Mouse (Mus musculus): ENCODE results near the gene Srp72. TPM values are rescaled to one million over a fixed set of nuclear protein-coding genes. Genes with fewer than 3 reads are reported as not detected.
"Not testable (repeated sequence)": the region's sequence is repeated elsewhere in the genome, so short reads cannot be mapped to it uniquely, and the experiment has no call there.

The Srp72 gene
- polyA plus RNA-seq, 1 experiment: 24.4 TPM

DNA sequence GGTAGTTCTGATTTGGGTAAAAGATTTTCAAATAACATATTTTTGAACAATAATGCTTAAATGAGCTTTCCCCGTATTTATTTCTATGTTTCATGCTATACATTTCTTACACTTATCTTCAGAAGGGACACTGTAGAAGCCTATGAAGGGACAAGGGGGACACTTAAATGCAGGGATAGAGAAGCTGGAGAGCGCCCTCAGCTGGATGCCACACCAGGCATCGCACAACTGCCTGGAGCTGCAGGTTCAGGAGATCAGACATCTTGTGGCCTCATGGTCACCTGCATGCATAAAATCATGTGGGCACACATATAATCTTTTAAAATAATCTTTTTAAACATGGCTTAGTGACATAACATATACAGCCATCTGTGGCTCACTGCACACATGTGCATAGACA is 9.8 kb upstream of the Srp72 start:
- DNase-seq: no peak
- Histone ChIP-seq H3K36me3 (ENCODE audit: control insufficient read depth, insufficient read depth, low read length) (peaks cover 19% of the 10 kb centered on the region), H3K27ac (ENCODE audit: insufficient read depth, low read depth, low read length) (no peak overlapping the region), H3K4me1 (ENCODE audit: control insufficient read depth, insufficient read depth, low read length) (peaks cover 11% of the 10 kb centered on the region), H3K27me3 (replicated peaks; ENCODE audit: control insufficient read depth, insufficient read depth, low read length) (no peaks in the 10 kb centered on the region), H3K4me3 (ENCODE audit: insufficient read depth, low read depth, low read length) (no peak overlapping the region)
- no peak for TF ChIP-seq POLR2A (IDR thresholded peaks at IDR 0.05; ENCODE audit: low read depth, low read length)
- TF ChIP-seq CTCF (conservative IDR thresholded peaks at IDR 0.05; ENCODE audit: insufficient read depth, insufficient read length, low read depth, low read length): peak; percentile 48
- 87% methylated on average over 3 of the region's 3 CpGs for WGBS

DNA sequence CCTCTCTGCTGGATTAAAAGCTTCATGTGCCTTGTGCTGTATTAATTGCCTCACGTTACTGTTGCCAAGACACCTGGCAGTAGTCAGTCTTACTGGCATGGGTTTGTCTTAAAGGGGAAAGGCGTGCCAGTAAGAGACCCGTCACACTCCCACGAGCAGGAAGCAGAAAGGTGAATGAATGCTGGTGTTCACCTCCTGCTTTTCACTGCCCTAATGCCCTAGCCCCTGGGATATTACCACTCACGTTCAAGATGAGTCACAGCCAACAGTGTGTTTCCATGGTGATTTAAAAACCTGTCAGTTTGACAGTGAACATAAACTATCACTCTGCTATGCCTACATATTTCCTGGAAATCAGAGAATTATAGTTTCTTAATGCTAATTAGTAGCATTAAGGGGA is 5.2 kb upstream of the Srp72 start:
- TF ChIP-seq POLR2A (IDR thresholded peaks at IDR 0.05; ENCODE audit: low read depth, low read length) (no peak), CTCF (conservative IDR thresholded peaks at IDR 0.05; ENCODE audit: insufficient read depth, insufficient read length, low read depth, low read length) (no peak)
- H3K4me3 ChIP-seq (ENCODE audit: insufficient read depth, low read depth, low read length): no peak overlapping the region
- H3K27ac ChIP-seq (ENCODE audit: insufficient read depth, low read depth, low read length): no peak overlapping the region
- peaks cover 14% of the 10 kb centered on the region for H3K4me1 ChIP-seq (ENCODE audit: control insufficient read depth, insufficient read depth, low read length)
- peak; percentile 55 for DNase-seq
- H3K27me3 ChIP-seq (replicated peaks; ENCODE audit: control insufficient read depth, insufficient read depth, low read length): no peaks in the 10 kb centered on the region
- peaks cover 14% of the 10 kb centered on the region for H3K36me3 ChIP-seq (ENCODE audit: control insufficient read depth, insufficient read depth, low read length)
- WGBS: 31% methylated on average over 5 of the region's 5 CpGs

DNA sequence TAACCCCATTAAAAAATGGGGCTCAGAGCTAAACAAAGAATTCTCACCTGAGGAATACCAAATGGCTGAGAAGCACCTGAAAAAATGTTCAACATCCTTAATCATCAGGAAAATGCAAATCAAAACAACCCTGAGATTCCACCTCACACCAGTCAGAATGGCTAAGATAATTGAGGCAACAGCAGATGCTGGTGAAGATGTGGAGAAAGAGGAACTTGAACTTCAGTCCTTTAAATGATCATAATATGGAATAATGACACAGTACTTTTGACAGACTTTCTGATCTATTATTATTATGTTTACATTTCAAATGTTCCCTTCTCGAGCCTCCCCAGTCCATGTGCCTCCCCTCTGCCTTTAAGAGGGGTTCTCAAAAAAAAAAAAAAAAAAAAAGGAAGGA is 3.4 kb upstream of the Srp72 start:
- 77% methylated on average over 1 of the region's 1 CpGs for WGBS
- DNase-seq; H3K27me3 ChIP-seq (replicated peaks; ENCODE audit: control insufficient read depth, insufficient read depth, low read length); H3K27ac ChIP-seq (ENCODE audit: insufficient read depth, low read depth, low read length); H3K4me3 ChIP-seq (ENCODE audit: insufficient read depth, low read depth, low read length): not testable (repeated sequence)
- Histone ChIP-seq H3K36me3 (ENCODE audit: control insufficient read depth, insufficient read depth, low read length) (peaks cover 12% of the 10 kb centered on the region), H3K4me1 (ENCODE audit: control insufficient read depth, insufficient read depth, low read length) (peaks cover 18% of the 10 kb centered on the region)

DNA sequence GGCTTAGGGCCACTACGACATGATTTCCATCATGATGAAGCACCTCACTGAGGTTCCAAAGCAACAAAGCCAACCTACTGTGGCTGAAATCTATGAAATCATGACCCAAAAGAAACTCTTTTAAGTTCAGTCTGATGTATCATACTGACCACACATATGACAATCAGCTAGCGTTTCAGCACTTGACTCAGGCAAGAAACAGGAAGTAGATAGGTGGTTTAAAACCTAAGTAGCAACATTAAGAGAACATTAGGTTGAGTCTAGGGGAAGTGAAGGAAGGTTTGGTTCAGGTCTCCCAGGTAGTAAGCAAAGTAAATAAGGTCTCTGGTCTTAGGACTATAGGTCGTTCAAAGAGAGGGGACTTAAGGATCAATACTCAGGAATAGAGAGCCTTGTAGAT is 995 bp upstream of the Srp72 start:
- Histone ChIP-seq H3K4me1 (ENCODE audit: control insufficient read depth, insufficient read depth, low read length) (peaks cover 18% of the 10 kb centered on the region), H3K27ac (ENCODE audit: insufficient read depth, low read depth, low read length) (no peak overlapping the region), H3K27me3 (replicated peaks; ENCODE audit: control insufficient read depth, insufficient read depth, low read length) (no peaks in the 10 kb centered on the region), H3K36me3 (ENCODE audit: control insufficient read depth, insufficient read depth, low read length) (peaks cover 5% of the 10 kb centered on the region; the same call in 1 of the 2 replicates), H3K4me3 (ENCODE audit: insufficient read depth, low read depth, low read length) (peak overlapping the region; percentile 97)
- WGBS: 54% methylated on average over 3 of the region's 3 CpGs
- no peak for TF ChIP-seq CTCF (conservative IDR thresholded peaks at IDR 0.05; ENCODE audit: insufficient read depth, insufficient read length, low read depth, low read length)
- TF ChIP-seq POLR2A (IDR thresholded peaks at IDR 0.05; ENCODE audit: low read depth, low read length): no peak
- DNase-seq: no peak

DNA sequence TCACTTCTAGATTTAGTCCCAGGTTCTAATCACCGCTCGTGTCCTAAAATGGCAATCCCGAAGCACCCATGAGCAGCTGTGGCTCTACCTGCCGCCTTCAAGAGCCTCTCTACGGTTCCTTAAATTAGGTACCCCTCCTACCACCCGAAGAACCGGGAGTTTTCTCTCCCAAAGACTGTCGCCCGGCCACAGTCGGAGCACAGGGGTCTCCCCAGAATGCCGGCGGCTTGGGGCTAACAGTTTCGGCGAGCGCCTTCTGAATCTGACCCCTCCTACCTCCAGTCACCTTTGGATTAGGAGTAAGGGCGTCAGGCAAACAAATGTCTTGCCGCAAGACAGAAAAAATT is 303 bp upstream of the Srp72 start:
- Histone ChIP-seq H3K36me3 (ENCODE audit: control insufficient read depth, insufficient read depth, low read length) (peaks cover 4% of the 10 kb centered on the region; the same call in 1 of the 2 replicates), H3K4me3 (ENCODE audit: insufficient read depth, low read depth, low read length) (peak overlapping the region; percentile 97), H3K4me1 (ENCODE audit: control insufficient read depth, insufficient read depth, low read length) (peaks cover 11% of the 10 kb centered on the region; the same call in 1 of the 2 replicates), H3K27me3 (replicated peaks; ENCODE audit: control insufficient read depth, insufficient read depth, low read length) (no peaks in the 10 kb centered on the region), H3K27ac (ENCODE audit: insufficient read depth, low read depth, low read length) (0 out of 2 replicates have a peak overlapping the region, but pooled peaks have one; percentile 8)
- WGBS: 1% methylated on average over 17 of the region's 17 CpGs
- TF ChIP-seq CTCF (conservative IDR thresholded peaks at IDR 0.05; ENCODE audit: insufficient read depth, insufficient read length, low read depth, low read length) (no peak), POLR2A (IDR thresholded peaks at IDR 0.05; ENCODE audit: low read depth, low read length) (no peak)
- no peak for DNase-seq

DNA sequence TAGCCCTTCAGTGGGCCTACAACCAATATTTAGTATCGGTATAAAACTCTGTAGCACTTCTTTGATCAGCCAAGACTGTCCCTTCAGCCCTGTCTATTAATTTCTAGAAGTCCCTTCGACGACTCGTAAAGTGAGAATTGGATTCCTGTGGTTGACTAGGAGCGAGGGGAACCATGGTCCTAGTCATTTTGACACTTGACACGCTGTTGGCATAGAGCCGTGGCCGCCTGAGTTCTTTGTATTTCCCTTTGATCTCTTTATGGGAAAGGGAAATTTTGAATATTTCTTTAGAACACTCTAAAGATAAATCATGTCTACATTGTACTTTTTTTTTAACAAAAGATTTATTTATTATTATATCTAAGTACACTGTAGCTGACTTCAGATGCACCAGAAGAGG is 1.3 kb downstream of the Srp72 start:
- peaks cover 4% of the 10 kb centered on the region; the same call in 1 of the 2 replicates for H3K36me3 ChIP-seq (ENCODE audit: control insufficient read depth, insufficient read depth, low read length)
- H3K27me3 ChIP-seq (replicated peaks; ENCODE audit: control insufficient read depth, insufficient read depth, low read length): no peaks in the 10 kb centered on the region
- WGBS: 55% methylated on average over 8 of the region's 8 CpGs
- peaks cover 7% of the 10 kb centered on the region; the same call in 1 of the 2 replicates for H3K4me1 ChIP-seq (ENCODE audit: control insufficient read depth, insufficient read depth, low read length)
- no peak overlapping the region for H3K27ac ChIP-seq (ENCODE audit: insufficient read depth, low read depth, low read length)
- no peak for DNase-seq
- no peak overlapping the region for H3K4me3 ChIP-seq (ENCODE audit: insufficient read depth, low read depth, low read length)
- TF ChIP-seq CTCF (conservative IDR thresholded peaks at IDR 0.05; ENCODE audit: insufficient read depth, insufficient read length, low read depth, low read length): no peak
- TF ChIP-seq POLR2A (IDR thresholded peaks at IDR 0.05; ENCODE audit: low read depth, low read length): no peak

DNA sequence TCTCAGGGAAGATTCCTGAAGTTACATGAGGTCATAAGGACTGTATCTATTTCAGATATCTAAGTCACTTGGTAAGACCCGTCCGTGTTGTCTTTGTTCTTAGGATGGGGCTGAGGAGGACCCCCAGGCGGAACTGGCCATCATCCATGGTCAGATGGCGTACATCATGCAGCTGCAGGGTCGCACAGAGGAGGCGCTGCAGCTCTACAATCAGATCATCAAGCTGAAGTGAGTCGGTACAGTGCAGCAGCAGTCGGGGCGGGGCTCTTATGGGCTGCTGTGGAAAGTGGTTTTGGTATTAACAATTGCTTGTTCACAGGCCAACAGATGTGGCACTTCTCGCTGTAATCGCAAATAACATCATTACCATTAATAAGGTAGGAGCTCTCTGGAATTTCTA is 9.5 kb downstream of the Srp72 start:
- Histone ChIP-seq H3K4me1 (ENCODE audit: control insufficient read depth, insufficient read depth, low read length) (peaks cover 2% of the 10 kb centered on the region; the same call in 1 of the 2 replicates), H3K4me3 (ENCODE audit: insufficient read depth, low read depth, low read length) (no peak overlapping the region), H3K27me3 (replicated peaks; ENCODE audit: control insufficient read depth, insufficient read depth, low read length) (no peaks in the 10 kb centered on the region), H3K27ac (ENCODE audit: insufficient read depth, low read depth, low read length) (no peak overlapping the region), H3K36me3 (ENCODE audit: control insufficient read depth, insufficient read depth, low read length) (peaks cover 5% of the 10 kb centered on the region)
- no peak for DNase-seq
- 89% methylated on average over 11 of the region's 11 CpGs for WGBS
- TF ChIP-seq CTCF (conservative IDR thresholded peaks at IDR 0.05; ENCODE audit: insufficient read depth, insufficient read length, low read depth, low read length) (no peak), POLR2A (IDR thresholded peaks at IDR 0.05; ENCODE audit: low read depth, low read length) (no peak)

DNA sequence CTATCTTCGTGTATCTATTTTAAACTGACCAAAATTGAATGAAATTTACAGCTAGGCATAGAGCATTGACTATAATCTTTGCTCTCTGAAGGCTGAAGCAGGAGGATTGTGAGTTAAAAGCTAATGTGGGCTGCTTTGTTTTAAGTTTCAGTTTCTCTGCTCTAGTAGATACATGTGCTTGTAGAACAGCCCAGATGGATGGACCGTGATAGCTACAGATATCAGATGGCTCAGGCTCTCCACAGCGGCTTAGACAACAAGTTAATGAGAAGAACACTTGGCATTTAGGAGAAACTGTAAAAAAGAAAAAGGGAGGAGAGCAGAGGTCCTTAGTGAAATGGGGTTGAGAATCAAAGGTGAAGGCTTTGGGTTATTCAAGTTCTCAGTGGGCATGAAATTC is 16.3 kb downstream of the Srp72 start:
- Histone ChIP-seq H3K36me3 (ENCODE audit: control insufficient read depth, insufficient read depth, low read length) (peaks cover 16% of the 10 kb centered on the region), H3K4me1 (ENCODE audit: control insufficient read depth, insufficient read depth, low read length) (peaks cover 2% of the 10 kb centered on the region; the same call in 1 of the 2 replicates), H3K27me3 (replicated peaks; ENCODE audit: control insufficient read depth, insufficient read depth, low read length) (no peaks in the 10 kb centered on the region), H3K4me3 (ENCODE audit: insufficient read depth, low read depth, low read length) (no peak overlapping the region), H3K27ac (ENCODE audit: insufficient read depth, low read depth, low read length) (no peak overlapping the region)
- TF ChIP-seq POLR2A (IDR thresholded peaks at IDR 0.05; ENCODE audit: low read depth, low read length) (no peak), CTCF (conservative IDR thresholded peaks at IDR 0.05; ENCODE audit: insufficient read depth, insufficient read length, low read depth, low read length) (no peak)
- WGBS: 63% methylated on average over 3 of the region's 3 CpGs
- DNase-seq: no peak

All from kidney, adult 2 months (tissue).